Mouse (Mus musculus) frontal cortex, postnatal 14 days (tissue): Measurements from ENCODE around the gene Lrrc74b.
"Not testable (repeated sequence)": the region's sequence is repeated elsewhere in the genome, so short reads cannot be mapped to it uniquely, and the experiment has no call there.

ENCODE experiments used
- DNase-seq, 2 experiments: peaks; one replicate each; pipeline ENCODE4 v3.0.0; 2022; ENCODE audit warnings: low spot score in 2 of 2

Gene Lrrc74b

DNA sequence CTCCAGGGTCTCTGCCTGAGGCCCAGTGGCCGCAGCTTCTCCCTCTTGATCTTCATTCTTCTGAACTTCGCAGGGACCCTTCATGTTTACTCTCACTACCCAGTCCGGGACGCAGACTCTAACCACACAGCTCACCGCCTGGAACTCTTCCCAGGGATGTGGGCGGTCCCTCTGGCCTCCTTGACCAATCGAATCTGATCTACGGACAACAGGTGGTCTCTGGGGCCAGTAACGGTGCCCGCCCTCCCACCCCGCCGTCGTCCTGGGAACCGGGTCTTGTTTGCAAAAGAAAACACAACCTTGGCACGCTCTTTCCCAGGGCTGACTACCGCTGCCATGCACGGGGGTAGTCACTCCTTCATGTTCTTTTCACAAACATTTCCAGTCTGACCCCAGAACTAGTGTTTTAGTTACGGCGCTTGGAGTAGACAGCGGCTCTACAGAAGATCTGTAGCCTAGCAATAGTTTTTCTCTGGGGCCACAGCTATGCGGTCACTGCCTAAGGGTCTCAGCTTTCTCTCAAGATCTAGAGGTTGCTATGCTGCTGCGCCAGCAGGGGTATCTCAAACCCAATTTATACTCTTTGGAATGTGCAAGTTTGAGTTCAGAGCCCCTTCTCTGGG, at the start of gene Lrrc74b:
Gene Lrrc74b (minus strand): TSS at position 120 of the 623 bp plus-strand sequence.
- no peak for DNase-seq

GRCm38 (mm10) chr16:17605684-17606083, 44.6 kb upstream of the Lrrc74b start:
- no peak for DNase-seq

DNA sequence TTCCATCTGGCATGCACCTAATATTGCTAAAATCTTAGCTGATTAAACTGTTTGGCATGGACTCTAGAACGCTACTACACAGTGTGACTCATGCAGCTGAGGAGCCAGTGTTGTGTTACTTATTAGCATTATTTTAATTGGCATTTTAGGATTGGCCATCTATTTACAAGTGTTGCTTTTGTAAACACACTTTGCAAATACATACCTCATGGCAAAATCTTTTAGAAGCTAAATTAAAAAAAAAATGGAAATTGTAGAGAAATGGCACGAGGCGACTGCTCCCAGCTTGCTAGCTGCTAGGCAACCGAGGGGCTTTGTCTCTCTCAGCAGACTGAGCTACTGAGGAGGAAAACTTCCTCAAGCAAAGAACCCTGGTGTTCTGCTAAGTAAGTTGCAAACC, 43.9 kb upstream of the Lrrc74b start:
- DNase-seq, result no peak

DNA sequence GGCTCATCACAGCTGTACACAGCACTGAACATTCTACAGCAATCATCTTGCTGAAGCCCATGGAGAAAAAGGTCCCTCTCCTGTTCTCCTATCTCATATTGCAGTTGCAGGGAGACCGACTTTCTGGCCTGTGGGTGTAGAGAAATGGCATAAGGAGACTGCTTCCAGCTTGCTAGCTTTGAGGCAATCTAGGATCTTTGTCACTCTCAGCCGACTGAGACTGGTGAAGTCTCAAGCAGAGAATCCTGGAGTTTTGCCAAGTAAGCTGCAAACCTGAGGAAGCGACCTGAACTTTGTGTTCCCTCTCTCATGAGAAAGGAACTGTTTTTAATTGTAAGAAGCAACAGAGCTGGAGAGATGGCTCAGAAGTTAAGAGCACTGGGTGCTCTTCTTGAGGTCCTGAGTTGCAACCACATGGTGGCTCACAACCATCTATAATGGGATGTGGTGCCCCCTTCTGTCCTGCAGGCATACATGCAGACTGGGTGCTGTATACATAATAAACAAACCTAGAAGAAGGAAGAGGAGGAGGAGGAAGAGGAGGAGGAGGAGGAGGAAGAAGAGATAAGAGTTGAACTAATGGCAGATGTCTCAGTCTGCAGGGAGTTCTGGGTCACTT, 40.0 kb upstream of the Lrrc74b start:
- no peak for DNase-seq

DNA sequence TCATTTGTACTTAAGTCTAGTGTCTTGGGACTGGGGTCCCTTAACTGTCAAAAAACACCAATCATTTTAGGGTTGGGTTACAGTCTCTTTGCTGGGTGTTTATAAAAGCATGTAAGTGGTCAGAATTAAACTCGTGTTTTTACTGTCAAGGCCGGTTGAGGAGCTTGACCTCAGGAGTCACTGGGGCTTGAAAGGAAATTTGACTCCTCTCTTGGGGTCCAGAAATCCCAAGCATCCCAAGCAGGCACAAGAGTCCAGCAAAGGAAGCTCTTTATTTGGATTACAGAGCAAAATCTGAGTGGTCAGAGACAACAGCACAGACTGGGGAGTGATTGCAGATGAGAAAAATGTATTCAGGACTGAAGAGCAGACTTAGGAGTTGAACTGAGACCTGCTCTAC, 29.7 kb upstream of the Lrrc74b start:
- DNase-seq, result no peak

DNA sequence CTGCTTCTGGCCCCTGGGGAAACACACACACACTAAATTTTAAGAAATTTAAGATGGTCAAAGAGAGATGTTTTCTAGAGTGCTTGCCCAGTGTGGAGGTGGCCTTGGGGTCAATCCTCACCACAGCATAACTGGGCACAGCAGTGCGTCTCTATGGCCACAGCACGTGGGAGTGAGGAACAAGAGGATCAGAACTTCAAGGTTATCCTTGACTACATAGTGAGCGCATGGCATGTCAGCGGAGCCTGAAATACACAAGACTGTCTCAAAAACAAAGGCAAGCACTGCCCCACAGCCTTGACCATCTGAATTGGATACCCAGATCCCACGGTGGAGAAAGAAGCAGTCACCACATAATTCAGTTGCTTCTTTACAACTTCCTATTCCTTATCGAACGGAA, 23.5 kb upstream of the Lrrc74b start:
- no peak for DNase-seq

GRCm38 (mm10) chr16:17583064-17583463, 22.0 kb upstream of the Lrrc74b start, which contains the start of gene Slc7a4:
TSS of gene Slc7a4 (minus strand) at chr16:17583214.
- DNase-seq, result peak in 1 of 2 experiments; percentile 8

- no peak for DNase-seq
These were observed 15.8 kb upstream of the Lrrc74b start for GRCm38 (mm10) chr16:17576825-17577215.

GRCm38 (mm10) chr16:17575870-17576824, 15.1 kb upstream of the Lrrc74b start:
- DNase-seq, result peak; percentile 62 to 65

GRCm38 (mm10) chr16:17566186-17566585, 5.1 kb upstream of the Lrrc74b start:
- DNase-seq, result no peak

- no peak for DNase-seq
These were observed 3.7 kb upstream of the Lrrc74b start for GRCm38 (mm10) chr16:17564771-17565170.

DNA sequence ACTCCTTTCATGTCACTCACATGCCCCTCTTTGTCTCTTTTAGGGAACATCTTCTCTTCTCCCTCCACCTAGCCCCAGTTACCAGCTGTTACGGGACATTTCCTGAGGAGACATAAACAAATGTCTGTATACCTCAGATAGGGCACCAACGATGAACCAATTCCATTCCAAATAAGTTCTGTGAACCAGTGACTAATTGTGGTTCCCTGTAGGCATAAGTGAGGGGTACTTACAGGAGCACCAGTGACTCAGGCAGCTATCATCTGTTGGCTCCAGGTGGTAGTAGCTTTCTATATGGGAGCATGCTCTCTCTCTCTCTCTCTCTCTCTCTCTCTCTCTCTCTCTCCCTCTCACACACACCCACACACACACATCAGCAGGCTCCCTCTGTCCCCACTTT, 3.2 kb upstream of the Lrrc74b start:
- no peak for DNase-seq

GRCm38 (mm10) chr16:17563580-17563979, 2.5 kb upstream of the Lrrc74b start:
- DNase-seq, result no peak

DNA sequence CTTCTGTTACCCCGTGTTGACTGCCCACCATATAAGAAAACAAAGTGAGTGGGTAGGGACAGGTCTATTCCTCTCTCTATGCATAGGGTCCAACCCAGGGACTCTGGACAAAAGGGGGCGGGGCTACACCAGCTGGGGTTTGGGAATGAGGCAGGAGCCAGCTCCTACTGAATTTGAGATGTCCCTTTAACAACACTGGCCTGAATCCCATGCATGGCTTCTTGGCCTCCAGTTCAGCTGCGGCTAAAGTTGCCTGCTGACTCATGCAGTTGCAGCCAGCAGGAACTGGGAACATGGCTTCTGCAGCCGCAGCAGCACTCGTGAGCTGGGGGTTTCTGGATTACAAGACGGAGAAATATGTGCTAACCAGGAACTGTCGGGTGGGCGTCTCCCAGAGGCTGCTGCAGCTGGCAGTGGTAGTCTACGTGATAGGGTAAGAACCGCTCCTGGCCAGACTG, 733 bp upstream of the Lrrc74b start, which contains the start of gene P2rx6:
Gene P2rx6 (plus strand): TSS at position 135 of the 458 bp plus-strand sequence.
- no peak for DNase-seq

GRCm38 (mm10) chr16:17559396-17560027, 1.5 kb downstream of the Lrrc74b start:
- no peak for DNase-seq

GRCm38 (mm10) chr16:17558811-17559210, 2.2 kb downstream of the Lrrc74b start:
- no peak for DNase-seq

GRCm38 (mm10) chr16:17557947-17558480, 3.0 kb downstream of the Lrrc74b start:
- peak in 1 of 2 experiments; percentile 70 for DNase-seq

DNA sequence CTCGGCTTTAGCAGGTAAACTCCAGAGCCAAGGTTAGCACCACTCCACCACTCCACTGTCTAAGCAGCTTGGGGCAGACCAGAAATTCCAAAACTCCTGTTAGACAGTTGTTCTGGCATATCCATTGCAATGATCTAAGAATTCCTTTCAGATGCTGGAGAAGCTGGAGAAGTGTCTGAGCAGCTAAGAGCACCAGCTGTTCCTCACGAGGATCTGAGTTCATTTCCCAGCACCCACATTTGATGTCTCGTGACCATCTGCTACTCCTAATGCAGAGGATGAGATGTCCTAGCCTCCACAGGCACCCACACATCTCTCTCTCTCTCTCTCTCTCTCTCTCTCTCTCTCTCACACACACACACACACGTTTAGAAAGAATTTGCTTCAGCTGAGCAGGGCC, 4.1 kb downstream of the Lrrc74b start:
- no peak for DNase-seq

DNA sequence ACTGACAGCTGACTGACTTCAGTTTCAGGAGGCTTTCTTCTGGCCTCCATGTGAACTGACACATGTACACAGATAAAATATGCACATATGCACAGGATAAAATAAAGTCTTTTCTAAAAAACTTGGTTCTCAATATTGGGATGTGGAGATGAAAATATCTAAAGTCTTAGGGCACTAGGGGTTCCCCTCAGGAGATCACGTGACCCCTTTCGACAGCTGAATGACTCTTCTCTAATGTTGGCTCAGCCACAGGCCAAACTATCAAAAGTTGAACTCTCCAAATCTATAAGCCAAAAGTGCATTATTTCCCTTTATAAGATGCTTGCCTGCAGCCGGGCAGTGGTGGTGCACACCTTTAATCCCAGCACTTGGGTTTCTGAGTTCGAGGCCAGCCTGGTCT, 4.9 kb downstream of the Lrrc74b start:
- DNase-seq, result no peak

DNA sequence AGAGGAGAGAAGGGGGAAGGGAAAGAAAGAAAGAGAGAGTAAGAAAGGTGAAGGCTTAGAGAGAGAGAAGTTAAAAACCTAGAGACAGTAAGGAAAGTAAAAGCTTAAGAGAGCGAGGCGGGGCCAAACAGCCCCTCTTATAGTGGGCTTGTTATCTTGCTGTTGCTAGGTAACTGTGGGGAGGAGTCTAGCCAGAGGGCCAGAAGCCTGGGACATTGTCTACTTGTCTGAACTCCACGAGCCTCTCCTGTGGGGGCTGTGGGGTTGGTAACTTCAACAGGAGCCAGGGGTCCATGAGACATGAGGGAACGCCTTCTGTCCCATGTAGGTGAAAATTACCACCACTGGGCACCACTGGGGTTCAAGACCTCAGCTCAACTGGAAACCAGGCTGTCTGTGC, 6.3 kb downstream of the Lrrc74b start:
- DNase-seq, result not testable (repeated sequence)

- no peak for DNase-seq
These were observed 6.9 kb downstream of the Lrrc74b start for GRCm38 (mm10) chr16:17553910-17554685.
